Mouse (Mus musculus) thymus, postnatal 10 days (tissue): ENCODE measurements at regions not wholly inside any gene's neighbourhood (a gene's known extent, or its start where the extent isn't known, plus 50 kb on each side); places are given as distances from the start of the nearest gene placed in this dataset.

Experiments
- DNase-seq, 2 experiments: peaks; one replicate each; pipeline ENCODE4 v3.0.0; 2021; ENCODE audit warnings: low spot score in 2 of 2

DNA sequence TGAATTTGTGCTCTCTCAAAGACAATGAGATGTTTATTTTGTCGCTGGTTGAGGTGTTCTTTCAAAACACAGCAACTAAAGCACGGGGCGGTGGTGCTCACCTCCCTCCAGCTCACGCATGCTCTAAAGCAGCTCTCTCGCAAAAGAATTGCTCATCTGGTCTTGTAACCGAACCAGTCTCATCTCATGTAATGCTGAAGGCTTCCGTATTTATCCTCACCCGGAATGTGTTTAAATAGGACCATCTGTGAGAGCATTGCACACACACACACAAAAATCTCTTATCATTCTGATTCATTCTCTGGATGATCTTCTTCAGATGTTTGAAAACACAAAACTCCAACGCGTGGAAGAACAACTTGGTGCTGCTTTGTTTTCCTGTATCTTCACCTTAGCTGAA lies 138.4 kb downstream of the Irs2 start:
- no peak for DNase-seq

DNA sequence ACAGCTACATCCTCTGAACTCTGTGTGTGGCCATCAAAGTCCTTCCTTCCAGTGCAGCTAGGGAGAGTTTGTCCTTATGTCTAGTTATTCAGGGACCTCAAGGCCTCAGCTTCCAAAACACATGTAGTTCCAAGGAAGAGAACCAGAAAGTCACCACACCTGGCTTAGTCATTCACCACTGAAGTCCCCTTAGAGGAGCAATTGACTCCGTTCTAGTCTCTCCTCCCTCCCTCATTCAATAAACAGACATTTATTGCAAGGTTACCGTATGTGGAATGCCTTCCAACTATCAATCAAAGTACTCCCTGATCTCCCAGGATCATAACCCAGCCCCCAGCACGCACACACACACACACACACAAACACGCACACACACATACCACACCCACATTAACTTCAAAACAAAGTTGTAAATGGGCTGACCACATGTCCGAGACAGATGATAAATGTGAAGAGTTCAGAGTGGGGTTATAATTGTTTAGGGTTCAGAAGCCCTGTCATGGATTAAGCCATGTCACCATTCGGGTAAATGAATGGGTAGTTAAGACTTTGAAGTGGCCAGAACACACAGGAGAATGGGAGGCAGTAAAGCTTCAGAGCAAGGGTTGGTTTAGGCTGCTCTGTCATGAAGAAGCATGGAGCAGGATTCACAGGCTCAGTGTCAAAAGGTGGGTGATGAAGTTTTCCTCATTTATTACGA lies 141.4 kb downstream of the Irs2 start:
- DNase-seq: no peak

GRCm38 (mm10) chr8:10865941-10866513 lies 142.2 kb downstream of the Irs2 start:
- DNase-seq: no peak

DNA sequence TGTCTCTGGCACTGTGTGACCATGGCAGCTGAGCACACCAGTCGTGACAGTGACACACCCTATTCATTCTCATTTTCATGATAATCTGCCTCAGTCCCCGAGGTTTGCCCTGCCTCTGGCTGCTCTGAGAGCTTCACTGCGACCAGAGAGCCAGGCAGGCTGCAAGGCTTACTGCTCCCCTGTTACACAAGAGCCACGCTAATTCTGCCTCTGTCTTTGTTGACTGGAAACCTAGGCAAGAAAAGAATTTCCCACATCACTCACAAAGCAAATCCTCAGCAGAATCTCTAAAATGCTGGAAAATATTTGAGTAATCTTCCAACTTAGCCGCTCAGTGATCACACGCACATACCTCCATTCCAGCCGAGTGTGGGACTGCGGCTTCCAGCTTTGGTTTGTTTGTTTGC lies 142.8 kb downstream of the Irs2 start:
- DNase-seq: no peak

DNA sequence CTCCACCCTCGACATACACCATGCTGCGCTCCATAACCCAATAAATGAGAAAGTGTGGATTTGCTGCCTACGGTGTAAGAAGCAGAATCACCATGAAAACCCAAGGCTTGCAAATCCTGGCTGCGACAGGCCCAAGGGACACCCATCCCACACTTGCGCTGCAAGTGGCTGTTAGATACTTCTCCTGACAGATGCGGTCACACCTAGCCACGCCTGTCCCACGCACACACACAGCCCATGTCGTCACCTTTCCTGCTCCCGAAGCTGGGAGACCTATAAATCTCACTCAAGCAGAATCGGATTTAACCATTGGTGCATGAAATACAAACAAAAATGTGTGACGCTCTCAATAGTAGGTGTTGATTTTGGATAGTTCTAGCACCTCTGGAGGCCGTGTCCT lies 145.8 kb downstream of the Irs2 start:
- DNase-seq: no peak

GRCm38 (mm10) chr8:10860810-10861209 lies 147.4 kb downstream of the Irs2 start:
- DNase-seq: no peak

- DNase-seq: no peak
Observed at GRCm38 (mm10) chr8:10857874-10858273, 150.4 kb downstream of the Irs2 start.

- no peak for DNase-seq
Observed at GRCm38 (mm10) chr8:10856996-10857720, 151.1 kb downstream of the Irs2 start.

DNA sequence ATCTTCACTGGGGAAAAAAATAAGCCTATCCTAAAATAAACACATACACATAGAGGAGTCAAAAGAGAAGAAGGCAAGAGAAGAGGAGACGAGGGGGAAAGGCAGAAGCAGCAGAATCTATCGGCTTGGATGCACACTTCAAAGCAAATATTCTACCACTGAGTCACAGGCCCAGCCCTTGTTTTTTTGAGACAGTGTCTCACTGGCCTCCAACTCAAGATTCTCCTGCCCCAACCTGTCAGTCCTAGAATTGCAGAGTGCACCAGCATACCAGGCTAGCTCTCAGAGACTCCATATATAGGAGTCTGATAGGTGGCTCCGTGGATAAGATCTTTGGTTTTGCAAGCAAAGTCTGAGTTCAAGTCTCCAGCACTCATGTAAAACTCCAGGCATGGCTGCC lies 152.6 kb downstream of the Irs2 start:
- no peak for DNase-seq

DNA sequence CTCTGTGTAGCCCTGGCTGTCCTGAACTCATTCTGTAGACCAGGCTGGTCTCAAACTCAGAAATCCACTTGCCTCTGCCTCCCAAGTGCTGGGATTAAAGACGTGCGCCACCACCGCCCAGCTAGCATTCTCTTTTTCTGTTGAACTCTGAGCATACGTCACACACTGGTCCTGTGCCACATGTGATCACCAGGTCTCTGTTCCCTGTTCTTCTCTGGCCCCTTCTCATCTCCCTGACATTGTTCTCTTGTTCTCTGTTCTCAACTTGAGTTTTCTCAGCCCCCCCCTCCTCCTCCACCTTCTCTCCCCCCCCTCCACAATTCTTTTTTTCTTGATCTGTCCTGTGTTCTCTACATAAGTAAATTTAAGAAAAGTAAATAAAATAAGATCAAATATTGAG lies 153.1 kb downstream of the Irs2 start:
- DNase-seq: no peak

DNA sequence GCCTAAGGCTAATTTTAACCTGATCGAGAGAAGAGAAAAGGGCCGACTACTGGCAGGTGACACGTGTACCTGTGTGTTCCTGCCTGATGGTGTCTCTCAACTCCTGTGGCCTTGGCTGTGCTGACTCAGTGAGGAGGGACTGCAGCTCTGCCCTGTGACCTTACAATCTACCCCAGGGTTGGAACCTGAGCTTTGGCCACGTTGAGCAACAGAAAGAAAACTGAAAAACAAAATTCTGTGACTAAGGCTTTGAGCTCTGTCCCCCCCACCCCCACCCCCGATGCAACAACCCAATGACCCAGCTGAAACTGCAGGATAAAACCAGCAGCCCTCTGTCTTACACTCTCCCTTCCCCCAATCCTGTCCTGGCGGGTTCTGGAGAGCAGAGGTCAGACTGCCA lies 153.7 kb downstream of the Irs2 start:
- DNase-seq: no peak

GRCm38 (mm10) chr8:10853901-10854300 lies 154.4 kb downstream of the Irs2 start:
- DNase-seq: no peak

- no peak for DNase-seq
Observed at GRCm38 (mm10) chr8:10849916-10850315, 158.3 kb downstream of the Irs2 start.

GRCm38 (mm10) chr8:10845607-10846006 lies 162.7 kb downstream of the Irs2 start:
- no peak for DNase-seq

GRCm38 (mm10) chr8:10840853-10841531 lies 167.3 kb downstream of the Irs2 start:
- no peak for DNase-seq

DNA sequence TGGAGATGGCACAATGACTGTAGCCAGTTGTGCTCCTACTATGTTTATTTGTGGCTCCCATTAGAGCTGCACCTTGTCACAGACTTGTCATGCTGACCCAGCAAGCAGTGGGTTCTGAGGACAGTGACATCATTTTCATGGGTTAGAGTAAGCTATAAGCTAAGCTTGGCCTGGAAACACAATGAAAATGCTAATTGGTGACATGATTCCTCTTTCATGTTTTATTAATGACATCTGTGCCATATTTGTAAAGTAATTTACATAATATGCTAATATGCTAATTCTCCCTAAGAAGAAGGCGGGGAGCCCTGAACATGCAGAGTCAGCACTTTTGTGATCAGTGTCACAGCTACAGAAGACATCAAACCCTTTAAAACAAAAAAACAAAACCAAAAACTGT lies 168.2 kb downstream of the Irs2 start:
- no peak for DNase-seq

DNA sequence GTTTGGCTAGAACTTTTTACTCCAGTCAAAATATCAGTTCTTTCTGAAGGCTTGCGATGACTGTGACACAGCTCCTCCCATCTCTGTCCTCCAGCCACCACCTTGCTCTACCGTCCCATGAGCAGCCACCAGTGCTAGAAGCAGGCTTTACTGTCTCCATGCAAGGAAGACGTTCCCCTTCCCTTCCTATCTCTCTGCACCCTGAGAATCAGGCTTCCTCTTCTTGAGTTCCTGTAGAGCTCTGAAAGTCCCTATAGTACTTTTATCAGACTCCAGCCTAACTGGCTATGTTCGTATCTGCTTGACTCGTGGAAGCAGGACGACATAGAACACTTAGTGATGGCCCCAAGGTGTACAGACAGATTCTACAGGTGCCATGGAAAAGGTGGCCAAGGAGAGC lies 173.2 kb downstream of the Irs2 start:
- DNase-seq: no peak

DNA sequence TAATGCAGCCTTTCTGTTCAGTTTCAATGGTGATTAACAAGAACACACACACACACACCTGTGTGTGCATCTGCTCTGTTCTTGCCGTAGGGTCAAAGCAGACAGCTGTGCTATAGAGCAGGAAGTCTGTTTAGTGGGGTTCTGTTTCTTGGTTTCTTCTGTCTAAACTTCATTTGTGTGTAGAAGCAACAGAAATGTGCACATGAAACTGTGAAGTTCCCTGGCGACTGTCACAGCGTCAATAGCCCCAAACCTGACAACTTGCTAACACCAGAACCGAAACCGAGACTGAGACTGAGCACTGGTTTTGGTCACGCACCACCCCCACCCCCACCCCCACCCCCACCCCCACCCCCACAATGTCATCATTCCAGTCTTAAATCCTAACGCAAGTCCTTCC lies 176.4 kb downstream of the Irs2 start:
- DNase-seq: no peak

DNA sequence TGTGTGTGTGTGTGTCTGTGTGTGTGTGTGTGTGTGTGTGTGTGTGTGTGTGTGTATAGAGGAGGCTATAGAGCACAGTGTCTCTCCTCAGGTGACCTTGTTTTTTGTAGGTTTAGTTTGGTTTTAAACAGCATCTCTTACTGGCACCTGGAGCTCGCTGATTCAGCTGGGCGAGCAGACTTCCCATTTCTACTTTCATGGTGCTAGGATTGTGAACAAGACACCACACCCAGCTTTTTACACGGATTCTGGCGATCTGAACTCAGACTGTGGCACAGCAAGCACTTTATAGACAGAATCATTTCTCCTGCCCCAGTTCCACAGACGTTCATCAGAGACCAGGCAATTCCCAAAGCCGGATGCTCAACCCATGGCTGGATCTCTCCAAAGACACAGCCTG lies 177.0 kb downstream of the Irs2 start:
- DNase-seq: no peak

DNA sequence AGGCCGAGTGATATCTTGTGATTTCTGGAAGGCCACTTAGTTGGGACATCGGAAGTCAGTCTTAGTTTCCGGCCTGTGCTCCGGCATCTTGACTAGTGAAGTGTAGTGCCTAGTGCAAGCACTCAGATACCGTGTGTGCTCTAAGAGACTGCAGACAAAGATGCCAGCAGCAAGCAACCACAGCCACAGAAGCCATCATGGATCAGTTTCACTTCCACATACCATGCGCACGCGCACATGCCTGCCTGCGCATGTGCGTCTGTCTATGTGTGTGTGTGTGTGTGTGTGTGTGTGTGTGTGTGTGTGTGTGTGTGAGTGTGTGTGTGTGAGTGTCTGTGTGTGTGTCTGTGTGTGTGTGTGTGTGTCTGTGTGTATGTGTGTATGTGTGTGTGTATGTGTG lies 177.4 kb downstream of the Irs2 start:
- DNase-seq: no peak

GRCm38 (mm10) chr8:10828580-10828979 lies 179.7 kb downstream of the Irs2 start:
- no peak for DNase-seq

DNA sequence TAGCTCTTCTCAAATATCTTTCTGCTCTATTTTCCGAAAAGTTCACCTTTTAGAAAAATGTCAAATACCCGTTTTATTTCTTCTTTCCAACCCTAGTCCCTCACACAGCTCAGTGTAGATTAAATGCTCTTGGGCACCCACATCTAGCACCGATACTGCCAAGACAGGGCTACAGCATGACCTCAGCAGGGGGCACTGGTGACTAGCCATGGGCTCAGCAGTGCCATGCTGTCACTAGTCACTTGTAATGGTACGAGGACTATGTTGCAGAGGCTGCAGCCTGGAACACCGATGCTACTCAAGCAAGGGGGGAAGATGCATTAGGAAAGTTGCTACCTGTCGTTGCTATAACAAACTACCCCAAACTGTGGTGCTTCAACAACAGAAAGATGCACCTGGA lies 180.7 kb downstream of the Irs2 start:
- DNase-seq: no peak

- no peak for DNase-seq
Observed at GRCm38 (mm10) chr8:10825981-10826380, 182.3 kb downstream of the Irs2 start.
